Mouse (Mus musculus) bone marrow macrophage, adult 2 months (primary cell): ENCODE results near the gene Kif18a.

Experiments
- CTCF ChIP-seq: IDR thresholded peaks from 2 replicates; pipeline ENCODE4 v1.5.1; 2012; ENCODE audit warnings: low read depth, mild to moderate bottlenecking, low read length, moderate library complexity
- POLR2A ChIP-seq: IDR thresholded peaks from 2 replicates; pipeline ENCODE4 v1.6.1; 2012; ENCODE audit warnings: mild to moderate bottlenecking, low read depth, low read length, borderline replicate concordance

GRCm38 (mm10) chr2:109311369-109311768 is 30.8 kb downstream of the Kif18a start:
- TF ChIP-seq CTCF: no peak
- no peak for TF ChIP-seq POLR2A
